Mouse (Mus musculus): ENCODE measurements around the gene Npw. TPM values are rescaled to one million over a fixed set of nuclear protein-coding genes. Genes with fewer than 3 reads are reported as not detected.
A peak's percentile ranks its signal among the peaks of the same experiment; 100 is the strongest.

Npw gene
- polyA plus RNA-seq (2014; fragmentation: Nextera tagmentation; extraction: Ambion mirVana), result not detected in 2 replicates

- peaks cover 5% of the 10 kb centered on the region for H3K4me1 ChIP-seq (ENCODE audit: control insufficient read depth, insufficient read depth, low read length)
Measured at GRCm38 (mm10) chr17:24658017-24658758, at the start of gene Npw. TSS of gene Npw (minus strand) at chr17:24658457.

GRCm38 (mm10) chr17:24707801-24708425, 49.7 kb upstream of the Npw start:
- Histone ChIP-seq H3K4me3 (ENCODE audit: low read depth, low read length) (peak overlapping the region; percentile 83), H3K4me1 (ENCODE audit: control insufficient read depth, insufficient read depth, low read length) (peaks cover 6% of the 10 kb centered on the region; the same call in 1 of the 2 replicates), H3K4me2 (peak overlapping the region; percentile 76), H3K9me3 (ENCODE audit: control insufficient read depth, low read length) (no peaks in the 10 kb centered on the region), H3K27me3 (ENCODE audit: control insufficient read depth, insufficient read depth, low read length) (no peaks in the 10 kb centered on the region), H3K36me3 (ENCODE audit: control insufficient read depth, insufficient read depth, low read length) (peaks cover 13% of the 10 kb centered on the region), H3K27ac (ENCODE audit: low read depth, low read length) (no peak overlapping the region; the same call in 1 of the 2 replicates), H3K9ac (ENCODE audit: low read length) (peak overlapping the region; percentile 84)
- WGBS, result 8% methylated on average over 24 of the region's 24 CpGs
- peak; percentile 86 for DNase-seq (ENCODE audit: low spot score, missing footprints)
- ATAC-seq (ENCODE audit: low FRiP score), result peak; percentile 70; the same call in 1 of the 2 replicates

More at GRCm38 (mm10) chr17:24658017-24658758, at the start of gene Npw:
- 1% methylated on average over 47 of the region's 47 CpGs for WGBS
- Histone ChIP-seq H3K9me3 (ENCODE audit: control insufficient read depth, low read length) (no peaks in the 10 kb centered on the region), H3K4me3 (ENCODE audit: low read depth, low read length) (peak within 1 kb of the TSS; percentile 30), H3K36me3 (ENCODE audit: control insufficient read depth, insufficient read depth, low read length) (no peaks in the 10 kb centered on the region), H3K4me2 (peak within 1 kb of the TSS; percentile 55), H3K9ac (ENCODE audit: low read length) (peak within 1 kb of the TSS; percentile 56), H3K27me3 (ENCODE audit: control insufficient read depth, insufficient read depth, low read length) (peaks cover 35% of the 10 kb centered on the region), H3K27ac (ENCODE audit: low read depth, low read length) (no peak within 1 kb of the TSS)
- DNase-seq (ENCODE audit: low spot score, missing footprints) (peak; percentile 90), ATAC-seq (ENCODE audit: low FRiP score) (peak; percentile 48; the same call in 1 of the 2 replicates)

GRCm38 (mm10) chr17:24706982-24707800, 48.9 kb upstream of the Npw start, which contains the start of gene Tbl3:
TSS of gene Tbl3 (minus strand) at chr17:24707660.
- H3K36me3 ChIP-seq (ENCODE audit: control insufficient read depth, insufficient read depth, low read length), result peaks cover 16% of the 10 kb centered on the region
- no peak within 1 kb of the TSS; the same call in 1 of the 2 replicates for H3K27ac ChIP-seq (ENCODE audit: low read depth, low read length)
- H3K4me1 ChIP-seq (ENCODE audit: control insufficient read depth, insufficient read depth, low read length), result peaks cover 6% of the 10 kb centered on the region; the same call in 1 of the 2 replicates
- peak within 1 kb of the TSS; percentile 76 for H3K4me2 ChIP-seq
- ATAC-seq (ENCODE audit: low FRiP score) (peak; percentile 85), DNase-seq (ENCODE audit: low spot score, missing footprints) (peak; percentile 100)
- peak within 1 kb of the TSS; percentile 83 for H3K4me3 ChIP-seq (ENCODE audit: low read depth, low read length)
- no peaks in the 10 kb centered on the region for H3K27me3 ChIP-seq (ENCODE audit: control insufficient read depth, insufficient read depth, low read length)
- H3K9me3 ChIP-seq (ENCODE audit: control insufficient read depth, low read length), result no peaks in the 10 kb centered on the region
- WGBS, result 4% methylated on average over 32 of the region's 32 CpGs
- peak within 1 kb of the TSS; percentile 84 for H3K9ac ChIP-seq (ENCODE audit: low read length)

GRCm38 (mm10) chr17:24705821-24706220, 47.6 kb upstream of the Npw start:
- no peak overlapping the region for H3K4me2 ChIP-seq
- ATAC-seq (ENCODE audit: low FRiP score), result no peak
- no peak overlapping the region for H3K9ac ChIP-seq (ENCODE audit: low read length)
- no peaks in the 10 kb centered on the region for H3K27me3 ChIP-seq (ENCODE audit: control insufficient read depth, insufficient read depth, low read length)
- no peak overlapping the region for H3K27ac ChIP-seq (ENCODE audit: low read depth, low read length)
- no peaks in the 10 kb centered on the region for H3K9me3 ChIP-seq (ENCODE audit: control insufficient read depth, low read length)
- H3K4me3 ChIP-seq (ENCODE audit: low read depth, low read length), result no peak overlapping the region
- DNase-seq (ENCODE audit: low spot score, missing footprints), result no peak
- peaks cover 6% of the 10 kb centered on the region; the same call in 1 of the 2 replicates for H3K4me1 ChIP-seq (ENCODE audit: control insufficient read depth, insufficient read depth, low read length)
- 96% methylated on average over 3 of the region's 3 CpGs for WGBS
- peaks cover 26% of the 10 kb centered on the region for H3K36me3 ChIP-seq (ENCODE audit: control insufficient read depth, insufficient read depth, low read length)

- H3K27ac ChIP-seq (ENCODE audit: low read depth, low read length), result no peak overlapping the region
- no peaks in the 10 kb centered on the region for H3K27me3 ChIP-seq (ENCODE audit: control insufficient read depth, insufficient read depth, low read length)
- no peak overlapping the region for H3K4me2 ChIP-seq
- no peak overlapping the region for H3K9ac ChIP-seq (ENCODE audit: low read length)
- ATAC-seq (ENCODE audit: low FRiP score) (no peak), DNase-seq (ENCODE audit: low spot score, missing footprints) (no peak)
- peaks cover 3% of the 10 kb centered on the region; the same call in 1 of the 2 replicates for H3K4me1 ChIP-seq (ENCODE audit: control insufficient read depth, insufficient read depth, low read length)
- H3K9me3 ChIP-seq (ENCODE audit: control insufficient read depth, low read length), result no peaks in the 10 kb centered on the region
- no peak overlapping the region for H3K4me3 ChIP-seq (ENCODE audit: low read depth, low read length)
- H3K36me3 ChIP-seq (ENCODE audit: control insufficient read depth, insufficient read depth, low read length), result peaks cover 28% of the 10 kb centered on the region
- 91% methylated on average over 9 of the region's 9 CpGs for WGBS
Measured at GRCm38 (mm10) chr17:24701251-24701650, 43.0 kb upstream of the Npw start.

GRCm38 (mm10) chr17:24699473-24699872, 41.2 kb upstream of the Npw start:
- H3K36me3 ChIP-seq (ENCODE audit: control insufficient read depth, insufficient read depth, low read length), result peaks cover 24% of the 10 kb centered on the region

GRCm38 (mm10) chr17:24698715-24699114, 40.5 kb upstream of the Npw start:
- H3K4me2 ChIP-seq, result no peak overlapping the region
- H3K9me3 ChIP-seq (ENCODE audit: control insufficient read depth, low read length), result no peaks in the 10 kb centered on the region
- DNase-seq (ENCODE audit: low spot score, missing footprints) (no peak), ATAC-seq (ENCODE audit: low FRiP score) (no peak)
- H3K36me3 ChIP-seq (ENCODE audit: control insufficient read depth, insufficient read depth, low read length), result peaks cover 16% of the 10 kb centered on the region
- 72% methylated on average over 9 of the region's 9 CpGs for WGBS
- no peak overlapping the region for H3K9ac ChIP-seq (ENCODE audit: low read length)
- peaks cover 10% of the 10 kb centered on the region for H3K4me1 ChIP-seq (ENCODE audit: control insufficient read depth, insufficient read depth, low read length)
- no peaks in the 10 kb centered on the region for H3K27me3 ChIP-seq (ENCODE audit: control insufficient read depth, insufficient read depth, low read length)
- no peak overlapping the region for H3K27ac ChIP-seq (ENCODE audit: low read depth, low read length)
- H3K4me3 ChIP-seq (ENCODE audit: low read depth, low read length), result no peak overlapping the region

More at GRCm38 (mm10) chr17:24699473-24699872, 41.2 kb upstream of the Npw start:
- H3K27ac ChIP-seq (ENCODE audit: low read depth, low read length), result no peak overlapping the region
- DNase-seq (ENCODE audit: low spot score, missing footprints), result no peak
- no peak overlapping the region for H3K9ac ChIP-seq (ENCODE audit: low read length)
- H3K9me3 ChIP-seq (ENCODE audit: control insufficient read depth, low read length), result no peaks in the 10 kb centered on the region
- 83% methylated on average over 2 of the region's 2 CpGs for WGBS
- no peak overlapping the region for H3K4me2 ChIP-seq
- peaks cover 8% of the 10 kb centered on the region; the same call in 1 of the 2 replicates for H3K4me1 ChIP-seq (ENCODE audit: control insufficient read depth, insufficient read depth, low read length)
- H3K27me3 ChIP-seq (ENCODE audit: control insufficient read depth, insufficient read depth, low read length), result no peaks in the 10 kb centered on the region
- no peak for ATAC-seq (ENCODE audit: low FRiP score)
- no peak overlapping the region for H3K4me3 ChIP-seq (ENCODE audit: low read depth, low read length)

- no peaks in the 10 kb centered on the region for H3K27me3 ChIP-seq (ENCODE audit: control insufficient read depth, insufficient read depth, low read length)
- H3K36me3 ChIP-seq (ENCODE audit: control insufficient read depth, insufficient read depth, low read length), result peaks cover 15% of the 10 kb centered on the region
- no peak overlapping the region for H3K4me2 ChIP-seq
- 22% methylated on average over 5 of the region's 5 CpGs for WGBS
- no peak overlapping the region for H3K4me3 ChIP-seq (ENCODE audit: low read depth, low read length)
- H3K27ac ChIP-seq (ENCODE audit: low read depth, low read length), result no peak overlapping the region
- peaks cover 10% of the 10 kb centered on the region for H3K4me1 ChIP-seq (ENCODE audit: control insufficient read depth, insufficient read depth, low read length)
- ATAC-seq (ENCODE audit: low FRiP score) (no peak), DNase-seq (ENCODE audit: low spot score, missing footprints) (no peak)
- H3K9me3 ChIP-seq (ENCODE audit: control insufficient read depth, low read length), result no peaks in the 10 kb centered on the region
- H3K9ac ChIP-seq (ENCODE audit: low read length), result no peak overlapping the region
Measured at GRCm38 (mm10) chr17:24697985-24698384, 39.7 kb upstream of the Npw start.

Data from midbrain, embryonic 11.5 days (tissue).